In genomic region chr10:40102986-40103385, GRCm38 (mm10) we compare ENCODE assay signal across 21 mouse cellular contexts. TPM values are rescaled to one million over a fixed set of nuclear protein-coding genes. Genes with fewer than 3 reads are reported as not detected.
A peak's percentile ranks its signal among the peaks of the same experiment; 100 is the strongest.
DNase-seq lines count a peak whose midpoint lies in the region; ATAC-seq lines count a peak whose summit lies in the region.
"Had no signal": no experiment of that assay in that cellular context is flagged by ENCODE, and none has a peak within 500 bp of the region (broad histone marks: within the 10 kb centered on the region; RNA-seq: fewer than 3 reads in every experiment).

No protein-coding gene starts in this region.

- H3K9me3 ChIP-seq in intestine, embryonic 14.5 days (ENCODE audit: control insufficient read depth, low read length): no peaks in the 10 kb centered on the region
- no peaks in the 10 kb centered on the region for H3K9me3 ChIP-seq in intestine, embryonic 15.5 days
- H3K9me3 ChIP-seq in midbrain, embryonic 14.5 days (ENCODE audit: control insufficient read depth, low read length): no peaks in the 10 kb centered on the region
- H3K9me3 ChIP-seq in midbrain, embryonic 10.5 days (replicated peaks): no peaks in the 10 kb centered on the region
- H3K9me3 ChIP-seq: neural tube, embryonic 13.5 days had no signal

- H3K27ac ChIP-seq in intestine, embryonic 14.5 days (ENCODE audit: low read depth): no peak overlapping the region
- H3K27ac ChIP-seq in intestine, embryonic 15.5 days: no peak overlapping the region
- H3K27ac ChIP-seq in midbrain, embryonic 14.5 days (replicated peaks; ENCODE audit: low read depth, low read length): peak overlapping the region; percentile 32; the same call in 1 of the 2 replicates
- no peak overlapping the region for H3K27ac ChIP-seq in midbrain, embryonic 10.5 days (replicated peaks)
- H3K27ac ChIP-seq: kidney, postnatal 0 days; neural tube, embryonic 13.5 days; stomach, postnatal 0 days had no signal

- no peak overlapping the region for H3K4me2 ChIP-seq in intestine, embryonic 14.5 days (ENCODE audit: low read length)
- H3K4me2 ChIP-seq in intestine, embryonic 15.5 days (replicated peaks): no peak overlapping the region
- no peak overlapping the region for H3K4me2 ChIP-seq in midbrain, embryonic 14.5 days (ENCODE audit: low read length)
- H3K4me2 ChIP-seq: lung, embryonic 14.5 days; neural tube, embryonic 13.5 days had no signal

- no peaks in the 10 kb centered on the region for H3K27me3 ChIP-seq in intestine, embryonic 14.5 days (replicated peaks; ENCODE audit: control insufficient read depth, insufficient read depth, low read length)
- no peaks in the 10 kb centered on the region for H3K27me3 ChIP-seq in intestine, embryonic 15.5 days (replicated peaks)
- no peaks in the 10 kb centered on the region for H3K27me3 ChIP-seq in midbrain, embryonic 14.5 days (ENCODE audit: control insufficient read depth, insufficient read depth, low read length)
- no peaks in the 10 kb centered on the region for H3K27me3 ChIP-seq in midbrain, embryonic 10.5 days (ENCODE audit: low read depth, poor library complexity, severe bottlenecking)
- H3K27me3 ChIP-seq: neural tube, embryonic 13.5 days; Patski had no signal

- 40% methylated on average over 8 of the region's 8 CpGs for WGBS in intestine, embryonic 14.5 days
- 39% methylated on average over 8 of the region's 8 CpGs for WGBS in intestine, embryonic 15.5 days
- WGBS in midbrain, embryonic 14.5 days: 67% methylated on average over 8 of the region's 8 CpGs
- 79% methylated on average over 8 of the region's 8 CpGs for WGBS in midbrain, embryonic 10.5 days

- no peak for ATAC-seq in intestine, embryonic 14.5 days (replicated peaks; ENCODE audit: low FRiP score, low TSS enrichment, low read depth)
- ATAC-seq in intestine, embryonic 15.5 days: no peak
- ATAC-seq in midbrain, embryonic 14.5 days (ENCODE audit: low FRiP score, low TSS enrichment): no peak
- ATAC-seq in megakaryocyte progenitor cell, adult 5-6 weeks (replicated peaks; ENCODE audit: poor library complexity): peak; percentile 42
- ATAC-seq: forebrain, embryonic 16.5 days; hindbrain, embryonic 16.5 days; Patski had no signal

- peaks cover 3% of the 10 kb centered on the region; the same call in 1 of the 2 replicates for H3K4me1 ChIP-seq in intestine, embryonic 14.5 days (replicated peaks; ENCODE audit: control insufficient read depth, insufficient read depth, low read length)
- peaks cover 7% of the 10 kb centered on the region for H3K4me1 ChIP-seq in intestine, embryonic 15.5 days (replicated peaks)
- H3K4me1 ChIP-seq in midbrain, embryonic 14.5 days (ENCODE audit: control insufficient read depth, insufficient read depth, low read length): peaks cover 4% of the 10 kb centered on the region; the same call in 1 of the 2 replicates
- no peaks in the 10 kb centered on the region for H3K4me1 ChIP-seq in midbrain, embryonic 10.5 days
- H3K4me1 ChIP-seq: neural tube, embryonic 13.5 days had no signal

- H3K9ac ChIP-seq in intestine, embryonic 14.5 days (ENCODE audit: low read length): no peak overlapping the region
- no peak overlapping the region for H3K9ac ChIP-seq in intestine, embryonic 15.5 days
- H3K9ac ChIP-seq in midbrain, embryonic 14.5 days (replicated peaks; ENCODE audit: low read length): no peak overlapping the region
- H3K9ac ChIP-seq: lung, embryonic 14.5 days; neural tube, embryonic 13.5 days had no signal

- DNase-seq in cerebellum, adult 9-11 months: peak; percentile 39
- no peak for DNase-seq in cerebellum, adult 11-12 months
- DNase-seq in intestine, embryonic 14.5 days (ENCODE audit: low spot score): peak; percentile 45
- no peak for DNase-seq in midbrain, embryonic 14.5 days
- no peak for DNase-seq in midbrain, embryonic 10.5 days (ENCODE audit: low spot score)
- DNase-seq in adrenal gland, adult 8-10 months: no peak
- DNase-seq: adrenal gland, postnatal 14 days; heart, postnatal 14 days; kidney, postnatal 4 days; lung, embryonic 14.5 days; right cerebral cortex, postnatal 4 days; thymus, postnatal 4 days had no signal

- no peak overlapping the region for H3K4me3 ChIP-seq in intestine, embryonic 14.5 days (ENCODE audit: low read depth, low read length)
- H3K4me3 ChIP-seq in intestine, embryonic 15.5 days (replicated peaks): no peak overlapping the region
- no peak overlapping the region for H3K4me3 ChIP-seq in midbrain, embryonic 14.5 days (replicated peaks; ENCODE audit: low read depth, low read length)
- no peak overlapping the region for H3K4me3 ChIP-seq in midbrain, embryonic 10.5 days
- H3K4me3 ChIP-seq: erythroblast, embryonic 14.5 days; neural tube, embryonic 13.5 days had no signal

- no peaks in the 10 kb centered on the region for H3K36me3 ChIP-seq in intestine, embryonic 14.5 days (ENCODE audit: control insufficient read depth, insufficient read depth, low read length)
- H3K36me3 ChIP-seq in intestine, embryonic 15.5 days: no peaks in the 10 kb centered on the region
- no peaks in the 10 kb centered on the region for H3K36me3 ChIP-seq in midbrain, embryonic 14.5 days (ENCODE audit: control insufficient read depth, insufficient read depth, low read length)
- H3K36me3 ChIP-seq in midbrain, embryonic 10.5 days: no peaks in the 10 kb centered on the region
- H3K36me3 ChIP-seq: neural tube, embryonic 13.5 days had no signal

RNA-seq across cellular contexts. Expression of gene Slc16a10, which starts 39.1 kb away (rescaled TPM):
- 26.2 and 26.6 TPM in 2 replicates for polyA plus RNA-seq in intestine, embryonic 14.5 days (2014; fragmentation: Nextera tagmentation; extraction: Ambion mirVana)
- 36.1 and 37.4 TPM in 2 replicates for polyA plus RNA-seq in intestine, embryonic 15.5 days (2015; fragmentation: Nextera tagmentation; extraction: Ambion mirVana)
- 1.2 and 3.2 TPM in 2 replicates for polyA plus RNA-seq in midbrain, embryonic 14.5 days (2014; fragmentation: Nextera tagmentation; extraction: Ambion mirVana)
- 5.0 and 6.4 TPM in 2 replicates for polyA plus RNA-seq in midbrain, embryonic 10.5 days (2016; fragmentation: Nextera tagmentation; extraction: Ambion mirVana)
- total RNA-seq in megakaryocyte progenitor cell, adult 5-6 weeks (2015): 39.2 and 40.8 TPM in 2 replicates
- total RNA-seq in megakaryocyte progenitor cell, adult 5-6 weeks (2017): 23.9 and 24.4 TPM in 2 replicates
- total RNA-seq in adrenal gland, adult 8-10 months (2022): 10 to 100 TPM; 11.2 to 17.4 (median 15.0) TPM

Comparison
In these comparisons a context has a peak if more than half of its experiments do, and no peak if none do; other contexts are left out.
1. DNase-seq: peak in cerebellum, adult 9-11 months (single experiment) and intestine, embryonic 14.5 days (single experiment); none in cerebellum, adult 11-12 months (single experiment), midbrain, embryonic 14.5 days (single experiment), midbrain, embryonic 10.5 days (single experiment) and adrenal gland, adult 8-10 months (single experiment).